Mouse (Mus musculus) cerebellum, postnatal 4 days (tissue): Measurements from ENCODE around the gene Daxx.
"Not testable (repeated sequence)": the region's sequence is repeated elsewhere in the genome, so short reads cannot be mapped to it uniquely, and the experiment has no call there.

Source experiments
- DNase-seq, 2 experiments: peaks; one replicate each; pipeline ENCODE4 v3.0.0; 2022; ENCODE audit warnings: low spot score in 2 of 2, mixed read lengths in 1 of 2

Gene Daxx

GRCm38 (mm10) chr17:33902491-33902890, 6.7 kb upstream of the Daxx start:
- DNase-seq: no peak

GRCm38 (mm10) chr17:33903911-33904651, 5.1 kb upstream of the Daxx start:
- DNase-seq: not testable (repeated sequence)

- DNase-seq: not testable (repeated sequence)
These were observed 4.4 kb upstream of the Daxx start, which contains the start of gene Platr17 for GRCm38 (mm10) chr17:33904835-33905234. Gene Platr17 (plus strand): TSS chr17:33905135.

GRCm38 (mm10) chr17:33908331-33909076, 710 bp upstream of the Daxx start:
- peak in 1 of 2 experiments; percentile 57 for DNase-seq

GRCm38 (mm10) chr17:33909869-33910250, 646 bp downstream of the Daxx start:
- no peak for DNase-seq

GRCm38 (mm10) chr17:33910346-33911051, 1.3 kb downstream of the Daxx start:
- DNase-seq: no peak

- no peak for DNase-seq
These were observed 2.0 kb downstream of the Daxx start for GRCm38 (mm10) chr17:33911052-33911812.

- no peak for DNase-seq
These were observed 2.7 kb downstream of the Daxx start for GRCm38 (mm10) chr17:33911813-33912414.

GRCm38 (mm10) chr17:33913264-33913663, 4.0 kb downstream of the Daxx start:
- DNase-seq: no peak

- no peak for DNase-seq
These were observed 4.7 kb downstream of the Daxx start for GRCm38 (mm10) chr17:33913905-33914304.

GRCm38 (mm10) chr17:33914969-33915391, 5.8 kb downstream of the Daxx start:
- DNase-seq: no peak

- DNase-seq: peak; percentile 87 to 95
These were observed 6.5 kb downstream of the Daxx start, which contains the start of the genes Tapbp and Zbtb22 for GRCm38 (mm10) chr17:33915671-33916250. Gene Tapbp (plus strand): TSS chr17:33915899. Gene Zbtb22 (plus strand): TSS chr17:33915904.

- no peak for DNase-seq
These were observed 7.1 kb downstream of the Daxx start for GRCm38 (mm10) chr17:33916294-33916693.

GRCm38 (mm10) chr17:33916847-33917655, 7.8 kb downstream of the Daxx start:
- DNase-seq: no peak

GRCm38 (mm10) chr17:33917656-33918292, 8.6 kb downstream of the Daxx start:
- no peak for DNase-seq

GRCm38 (mm10) chr17:33918293-33919203, 9.3 kb downstream of the Daxx start:
- no peak for DNase-seq

GRCm38 (mm10) chr17:33919351-33920281, 10.4 kb downstream of the Daxx start:
- DNase-seq: peak in 1 of 2 experiments; percentile 50
